Mouse (Mus musculus) CD4-positive, CD25-positive, alpha-beta regulatory T cell, adult 4 months (primary cell): ENCODE data around the gene Gstm3. TPM values are rescaled to one million over a fixed set of nuclear protein-coding genes. Genes with fewer than 3 reads are reported as not detected.

Source experiments
- ATAC-seq: one replicate; pipeline ENCODE4 v1.8.0; 2017
- polyA plus RNA-seq, 2 experiments: library from polyadenylated mRNA; unstranded; fragments of 100-300 nt; shearing (Covaris generic); gene quantifications; one replicate each; pipeline ENCODE4 v1.2.1; 2017

Gstm3 gene
- polyA plus RNA-seq, 2 experiments from 2014 or later, result not detected

GRCm38 (mm10) chr3:107928691-107929090 is 40.4 kb downstream of the Gstm3 start:
- ATAC-seq, result no peak

- no peak for ATAC-seq
Measured at GRCm38 (mm10) chr3:107927841-107928240, 41.2 kb downstream of the Gstm3 start.

- no peak for ATAC-seq
Measured at GRCm38 (mm10) chr3:107925335-107925734, 43.7 kb downstream of the Gstm3 start.

- no peak for ATAC-seq
Measured at GRCm38 (mm10) chr3:107920348-107920747, 48.7 kb downstream of the Gstm3 start.

- peak; percentile 60 for ATAC-seq
Measured at GRCm38 (mm10) chr3:107917783-107918408, 51.2 kb downstream of the Gstm3 start.

- ATAC-seq, result no peak
Measured at GRCm38 (mm10) chr3:107917097-107917496, 52.0 kb downstream of the Gstm3 start.

GRCm38 (mm10) chr3:107916674-107917073 is 52.4 kb downstream of the Gstm3 start:
- ATAC-seq, result no peak

Other genes starting within 250 kb of the Gstm3 start
- 10 to 100 TPM; 11.9 to 19.7 TPM for gene Csf1, start 208.8 kb downstream of the Gstm3 start, polyA plus RNA-seq
- gene Eps8l3, start 92.1 kb downstream of the Gstm3 start, polyA plus RNA-seq, result not detected
- 1 to 10 TPM in 1 of 2 experiments, not detected in 1; 1.4 TPM for gene Gstm5, start 73.5 kb downstream of the Gstm3 start, polyA plus RNA-seq
- 1 to 10 TPM; 1.4 to 2.1 TPM for gene Gstm7, start 37.5 kb downstream of the Gstm3 start, polyA plus RNA-seq
- not detected for gene Gstm6, start 25.5 kb downstream of the Gstm3 start, polyA plus RNA-seq
- not detected for gene Gstm2, start 17.2 kb upstream of the Gstm3 start, polyA plus RNA-seq
- 1 to 10 TPM; 2.8 to 3.4 TPM for gene Gstm1, start 48.7 kb upstream of the Gstm3 start, polyA plus RNA-seq
- gene Gstm4, start 75.6 kb upstream of the Gstm3 start, polyA plus RNA-seq, result 1 to 10 TPM; 4.4 to 5.7 TPM
- 10 to 100 TPM; 22.4 to 48.3 TPM for gene Ampd2, start 117.4 kb upstream of the Gstm3 start, polyA plus RNA-seq
- gene Gnat2, start 123.5 kb upstream of the Gstm3 start, polyA plus RNA-seq, result not detected
- 10 to 100 TPM; 95.0 to 98.5 TPM for gene Gnai3, start 176.9 kb upstream of the Gstm3 start, polyA plus RNA-seq
- under 1 TPM in 1 of 2 experiments, not detected in 1; 0.15 TPM for gene Gpr61, start 185.6 kb upstream of the Gstm3 start, polyA plus RNA-seq
- under 1 TPM; 0.32 to 0.54 TPM for gene Amigo1, start 217.1 kb upstream of the Gstm3 start, polyA plus RNA-seq
- gene Cyb561d1, start 231.9 kb upstream of the Gstm3 start, polyA plus RNA-seq, result 1 to 10 TPM; 7.7 to 8.8 TPM
- gene Atxn7l2, start 241.7 kb upstream of the Gstm3 start, polyA plus RNA-seq, result 1 to 10 TPM; 4.9 to 8.5 TPM